Mouse (Mus musculus) C2C12 (cell line): ENCODE measurements around the gene Rnf19b. TPM values are rescaled to one million over a fixed set of nuclear protein-coding genes. Genes with fewer than 3 reads are reported as not detected.

ENCODE experiments used
- H3K27me3 ChIP-seq: one replicate; pipeline ENCODE4 v1.6.1; 2011; ENCODE audit not compliant: control insufficient read depth, insufficient read depth, insufficient read length
- H3K36me3 ChIP-seq: one replicate; pipeline ENCODE4 v1.6.1; 2011; ENCODE audit not compliant: control insufficient read depth, insufficient read depth
- H3K4me3 ChIP-seq: one replicate; pipeline ENCODE4 v1.5.1; 2011; ENCODE audit warnings: mild to moderate bottlenecking, control low read depth; ENCODE audit not compliant: poor library complexity, insufficient read depth, severe bottlenecking
- H3K79me2 ChIP-seq: one replicate; pipeline ENCODE4 v1.6.1; 2011; ENCODE audit not compliant: control insufficient read depth, insufficient read depth
- H3K79me3 ChIP-seq: one replicate; pipeline ENCODE4 v1.6.1; 2011; ENCODE audit warnings: low read depth, control low read depth
- H3ac ChIP-seq: one replicate; pipeline ENCODE3; 2011; ENCODE audit warnings: low read depth; ENCODE audit not compliant: control insufficient read depth, insufficient read length
- CEBPB ChIP-seq: IDR thresholded peaks from one replicate; pipeline ENCODE4 v1.6.1; 2011; ENCODE audit warnings: low read depth, mild to moderate bottlenecking, control low read depth, moderate library complexity
- CTCF ChIP-seq: IDR thresholded peaks from one replicate; pipeline ENCODE4 v1.5.1; 2011; ENCODE audit not compliant: control insufficient read depth, insufficient read depth, insufficient read length
- FOSL1 ChIP-seq: IDR thresholded peaks from one replicate; pipeline ENCODE4 v1.8.0; 2011; ENCODE audit warnings: mild to moderate bottlenecking, low read length; ENCODE audit not compliant: poor library complexity, insufficient read depth, severe bottlenecking
- MAX ChIP-seq: IDR thresholded peaks from one replicate; pipeline ENCODE4 v1.6.1; 2011; ENCODE audit warnings: mild to moderate bottlenecking, control low read depth
- MYOD1 ChIP-seq: IDR thresholded peaks from one replicate; pipeline ENCODE4 v1.6.1; 2011; ENCODE audit warnings: low read depth; ENCODE audit not compliant: control insufficient read depth, insufficient read length
- MYOG ChIP-seq: IDR thresholded peaks from one replicate; pipeline ENCODE4 v1.6.1; 2011; ENCODE audit not compliant: control insufficient read depth, insufficient read length; ENCODE audit errors: extremely low read depth
- USF1 ChIP-seq: IDR thresholded peaks from one replicate; pipeline ENCODE4 v1.6.1; 2011; ENCODE audit warnings: low read depth, mild to moderate bottlenecking, control low read depth, moderate library complexity
- polyA plus RNA-seq: library from polyadenylated mRNA; unstranded; fragments of >200 nt; fragmentation: generic; extraction: Trizol; gene quantifications from one replicate; pipeline ENCODE4 v1.2.1, GENCODE M21; 2012; ENCODE audit warnings: missing spikeins

Gene Rnf19b
- polyA plus RNA-seq, 1 experiment, result 53.5 TPM

DNA sequence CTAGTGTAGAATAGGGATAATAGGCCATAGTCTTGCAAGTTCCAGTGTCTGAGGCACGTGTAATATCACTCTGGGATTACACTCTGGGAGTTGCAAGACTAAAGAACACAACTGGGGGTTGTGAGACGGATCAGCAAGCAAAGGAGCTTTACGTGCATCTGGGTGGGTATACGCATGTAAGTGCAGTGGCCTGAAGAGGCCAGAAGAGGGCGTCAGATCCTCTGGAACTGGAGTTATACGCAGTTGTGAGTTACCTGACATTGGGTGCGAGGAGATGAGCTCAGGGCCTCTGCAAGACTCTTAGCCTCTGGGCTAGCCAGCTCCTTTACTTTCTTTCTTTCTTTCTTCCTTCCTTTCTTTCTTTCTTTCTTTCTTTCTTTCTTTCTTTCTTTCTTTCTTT lies 38.9 kb downstream of the Rnf19b start:
- Histone ChIP-seq H3ac (no peak overlapping the region), H3K27me3 (peaks cover 6% of the 10 kb centered on the region), H3K4me3 (no peak overlapping the region), H3K79me2 (no peaks in the 10 kb centered on the region), H3K36me3 (no peaks in the 10 kb centered on the region), H3K79me3 (no peaks in the 10 kb centered on the region)
- TF ChIP-seq CEBPB (no peak), FOSL1 (no peak), MAX (no peak), MYOD1 (no peak), MYOG (no peak), CTCF (no peak), USF1 (no peak)

DNA sequence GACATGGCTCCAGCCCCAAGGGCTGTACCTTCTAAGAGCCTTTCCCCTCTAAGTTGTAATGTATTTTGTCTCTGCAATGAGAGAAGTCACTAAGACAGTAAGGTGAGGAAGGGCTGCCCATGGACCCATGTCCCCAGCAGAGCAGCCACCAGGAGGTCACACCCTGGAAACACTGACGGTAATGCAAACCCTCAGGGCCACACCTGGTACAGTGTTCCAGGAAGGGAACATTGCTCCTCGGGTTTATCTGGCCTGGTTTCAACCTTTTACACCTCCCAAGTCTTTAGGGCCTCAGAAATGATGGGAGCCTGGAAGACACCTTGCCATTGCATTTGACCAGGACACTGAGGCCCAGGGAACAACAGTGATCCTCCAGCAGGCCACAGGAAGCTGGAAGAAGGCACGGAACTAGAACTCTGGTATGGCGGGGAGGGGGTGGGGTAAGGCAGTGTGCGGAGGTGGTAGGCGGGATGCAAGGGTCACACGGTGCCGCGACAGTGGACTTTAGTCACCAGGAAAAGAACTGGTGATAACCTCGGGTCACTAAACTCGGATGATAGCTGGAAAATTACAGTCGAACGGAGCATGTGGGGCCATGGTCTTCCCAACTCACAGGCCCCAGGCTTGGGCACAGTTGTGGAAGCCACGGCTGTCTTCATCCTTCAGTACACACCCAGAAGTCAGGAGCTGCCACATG lies 44.2 kb downstream of the Rnf19b start:
- Histone ChIP-seq H3ac (no peak overlapping the region), H3K79me3 (no peaks in the 10 kb centered on the region), H3K27me3 (peaks cover 6% of the 10 kb centered on the region), H3K36me3 (no peaks in the 10 kb centered on the region), H3K4me3 (no peak overlapping the region), H3K79me2 (no peaks in the 10 kb centered on the region)
- no peak for TF ChIP-seq MYOD1
- TF ChIP-seq MAX, result no peak
- no peak for TF ChIP-seq CEBPB
- no peak for TF ChIP-seq CTCF
- TF ChIP-seq MYOG, result no peak
- TF ChIP-seq FOSL1, result no peak
- TF ChIP-seq USF1, result no peak

DNA sequence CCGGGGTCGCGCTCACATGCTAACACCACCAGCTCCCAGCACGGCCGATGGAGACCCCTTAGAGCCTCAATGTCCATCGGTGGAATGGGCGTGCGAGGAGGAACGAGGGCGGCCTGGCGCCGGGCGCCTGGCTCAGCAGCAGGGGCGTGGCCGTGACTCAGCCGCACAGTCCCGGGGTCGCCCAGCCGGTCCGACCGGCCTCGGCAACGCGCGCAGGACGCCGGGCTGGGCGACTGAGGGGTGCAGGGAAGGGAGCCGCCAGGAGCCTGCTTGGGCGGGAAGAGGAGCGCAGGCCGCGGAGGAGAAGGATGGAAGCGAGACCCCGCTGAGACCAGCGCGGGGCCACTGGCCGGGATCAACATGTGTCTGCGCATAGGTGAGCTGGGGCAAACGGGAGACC lies 47.3 kb downstream of the Rnf19b start, which contains the start of gene Tmem54:
Tmem54 (plus strand) TSS at position 193 of the 400 bp plus-strand sequence.
- no peaks in the 10 kb centered on the region for H3K27me3 ChIP-seq

DNA sequence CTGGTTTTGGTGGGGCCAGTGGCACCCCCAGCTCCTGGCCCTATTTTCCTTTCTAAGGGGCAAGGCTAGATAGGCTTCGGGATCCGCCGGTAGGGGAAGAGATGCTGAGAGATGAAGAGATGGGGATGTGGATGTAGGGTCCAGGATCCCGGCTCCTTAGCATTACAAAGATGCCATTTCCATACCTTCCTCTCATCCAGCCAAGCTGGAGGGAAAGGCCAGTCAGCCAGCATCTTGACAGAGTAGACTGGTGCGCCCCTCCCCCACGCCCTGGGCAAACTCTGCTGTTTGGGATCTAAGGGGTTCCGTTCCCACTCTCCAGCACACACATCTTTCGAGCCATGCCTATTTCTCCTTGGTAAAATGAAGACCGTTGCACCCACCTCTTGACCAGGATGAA lies 48.0 kb downstream of the Rnf19b start:
- Histone ChIP-seq H3K79me2 (no peaks in the 10 kb centered on the region), H3K27me3 (no peaks in the 10 kb centered on the region), H3ac (no peak overlapping the region), H3K79me3 (no peaks in the 10 kb centered on the region), H3K4me3 (no peak overlapping the region), H3K36me3 (no peaks in the 10 kb centered on the region)
- no peak for TF ChIP-seq FOSL1
- TF ChIP-seq USF1, result no peak
- TF ChIP-seq CTCF, result no peak
- no peak for TF ChIP-seq CEBPB
- TF ChIP-seq MAX, result no peak
- TF ChIP-seq MYOD1, result no peak
- no peak for TF ChIP-seq MYOG

More for the DNA sequence above, 47.3 kb downstream of the Rnf19b start, which contains the start of gene Tmem54:
- TF ChIP-seq CEBPB (no peak), MYOG (no peak), CTCF (no peak), USF1 (no peak), MAX (no peak), FOSL1 (no peak), MYOD1 (no peak)
- H3ac ChIP-seq, result no peak within 1 kb of the TSS
- H3K4me3 ChIP-seq, result no peak within 1 kb of the TSS
- H3K79me2 ChIP-seq, result no peaks in the 10 kb centered on the region
- H3K79me3 ChIP-seq, result no peaks in the 10 kb centered on the region
- H3K36me3 ChIP-seq, result no peaks in the 10 kb centered on the region

DNA sequence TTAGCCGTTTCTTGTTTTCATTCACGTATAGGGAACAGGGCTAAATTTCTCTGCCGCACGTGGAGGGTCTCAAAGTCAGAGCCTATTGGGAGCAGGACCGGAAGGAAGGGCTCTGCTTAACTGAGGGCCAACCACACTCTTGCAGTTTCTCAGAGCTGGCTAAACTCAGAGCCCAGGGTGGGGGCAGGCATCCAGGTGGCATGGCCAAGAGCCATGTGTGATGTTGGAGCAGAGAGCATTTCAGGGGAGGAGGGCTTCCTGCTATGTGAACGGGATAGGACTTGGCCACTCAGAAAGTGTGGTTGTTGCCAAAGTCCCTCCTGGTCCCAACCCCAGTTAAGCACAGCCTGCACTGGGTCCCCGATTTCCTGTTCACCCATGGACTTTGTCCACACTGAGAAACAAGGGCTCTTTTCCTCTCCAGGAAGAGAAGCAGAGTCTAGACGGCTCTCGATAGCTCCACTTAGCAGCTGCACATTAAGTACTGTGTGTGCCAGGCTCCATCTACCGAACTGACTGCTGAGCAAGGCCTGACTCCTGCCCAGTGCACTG lies 49.4 kb downstream of the Rnf19b start:
- H3K27me3 ChIP-seq, result no peaks in the 10 kb centered on the region

DNA sequence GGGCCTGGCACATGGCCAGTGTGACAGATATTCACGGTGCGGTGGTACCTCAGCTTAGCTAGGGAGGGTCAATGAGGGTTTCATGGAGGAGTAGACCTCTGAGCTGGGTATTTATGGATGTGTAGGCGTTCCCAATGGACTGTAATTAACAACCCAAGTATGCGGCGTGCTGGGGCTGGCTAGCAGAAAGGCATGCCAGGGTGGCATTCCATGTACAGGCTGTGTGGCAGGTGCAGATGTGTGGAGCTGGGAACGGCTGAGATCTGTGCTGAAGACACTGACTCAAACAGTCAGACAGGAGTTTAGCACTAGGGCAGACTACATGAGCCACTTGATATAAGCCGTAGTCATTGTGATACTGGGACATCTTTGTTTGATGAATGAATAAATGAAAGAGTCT lies 50.6 kb downstream of the Rnf19b start:
- H3K79me3 ChIP-seq, result no peaks in the 10 kb centered on the region
- H3K27me3 ChIP-seq, result no peaks in the 10 kb centered on the region
- no peaks in the 10 kb centered on the region for H3K79me2 ChIP-seq
- H3ac ChIP-seq, result no peak overlapping the region
- H3K36me3 ChIP-seq, result no peaks in the 10 kb centered on the region
- no peak overlapping the region for H3K4me3 ChIP-seq
- TF ChIP-seq MYOD1 (no peak), CTCF (no peak), CEBPB (no peak)

More for the DNA sequence above, 49.4 kb downstream of the Rnf19b start:
- no peak overlapping the region for H3ac ChIP-seq
- H3K79me3 ChIP-seq, result no peaks in the 10 kb centered on the region
- TF ChIP-seq CTCF (no peak), MYOD1 (no peak), CEBPB (no peak), USF1 (no peak), MAX (no peak), MYOG (no peak), FOSL1 (no peak)
- H3K79me2 ChIP-seq, result no peaks in the 10 kb centered on the region
- H3K36me3 ChIP-seq, result no peaks in the 10 kb centered on the region
- no peak overlapping the region for H3K4me3 ChIP-seq
